In genomic region chr3:68676831-68677303, GRCm38 (mm10) we compare ENCODE assay signal across 8 mouse cellular contexts. TPM values are rescaled to one million over a fixed set of nuclear protein-coding genes. Genes with fewer than 3 reads are reported as not detected.
DNase-seq lines count a peak whose midpoint lies in the region; ATAC-seq and TF ChIP-seq lines count a peak whose summit lies in the region.

No protein-coding gene starts in this region.

- DNase-seq in urinary bladder, postnatal 14 days (ENCODE audit: low spot score), result peak; percentile 47
- no peak for DNase-seq in urinary bladder, adult 2 months (ENCODE audit: low spot score)
- DNase-seq in left cerebral cortex, adult 18-20 months (ENCODE audit: low spot score in 2 of 2), result peak; percentile 72 to 85
- DNase-seq in lung, postnatal 25 days (ENCODE audit: low spot score), result peak; percentile 74
- DNase-seq in spleen, postnatal 14 days (ENCODE audit: low spot score in 2 of 2), result peak; percentile 19 to 43

- H3K9ac ChIP-seq in heart, embryonic 13.5 days, result peak overlapping the region; percentile 73

- TF ChIP-seq CTCF in cortical plate, adult 2 months (IDR thresholded peaks at IDR 0.05; ENCODE audit: extremely low read depth, insufficient read depth, low read length), result no peak

- H3K4me2 ChIP-seq in heart, embryonic 13.5 days, result peak overlapping the region; percentile 78

- no peaks in the 10 kb centered on the region for H3K27me3 ChIP-seq in heart, embryonic 13.5 days (replicated peaks)

- H3K9me3 ChIP-seq in heart, embryonic 13.5 days, result peaks cover 5% of the 10 kb centered on the region; the same call in 1 of the 2 replicates

- TF ChIP-seq POLR2A in cortical plate, adult 2 months (IDR thresholded peaks at IDR 0.05; ENCODE audit: extremely low read depth, insufficient read depth, low read length), result no peak

- peak overlapping the region; percentile 18 for H3K27ac ChIP-seq in cortical plate, adult 2 months (ENCODE audit: insufficient read depth, low read length)
- H3K27ac ChIP-seq in heart, embryonic 13.5 days (replicated peaks), result peak overlapping the region; percentile 66

- no peak for ATAC-seq in heart, embryonic 13.5 days (ENCODE audit: extremely low read depth, insufficient number of reproducible peaks, low FRiP score, low TSS enrichment)
- ATAC-seq in cerebellum, adult (ENCODE audit: insufficient number of reproducible peaks, low FRiP score, low TSS enrichment), result no peak

- WGBS in heart, embryonic 13.5 days, result 8% methylated on average over 17 of the region's 17 CpGs

- 0 out of 2 replicates have a peak overlapping the region, but pooled peaks have one; percentile 1 for H3K4me3 ChIP-seq in cortical plate, adult 2 months (ENCODE audit: insufficient read depth, low read length)
- peak overlapping the region; percentile 48 for H3K4me3 ChIP-seq in heart, embryonic 13.5 days

- peaks cover 5% of the 10 kb centered on the region for H3K4me1 ChIP-seq in cortical plate, adult 2 months (ENCODE audit: control insufficient read depth, insufficient read depth, low read length)
- H3K4me1 ChIP-seq in heart, embryonic 13.5 days, result peaks cover 16% of the 10 kb centered on the region

- H3K36me3 ChIP-seq in heart, embryonic 13.5 days, result no peaks in the 10 kb centered on the region

RNA-seq across cellular contexts. Expression of gene Il12a, which starts 13.6 kb away (rescaled TPM):
- 0.18 and 0.21 TPM in 2 replicates for polyA plus RNA-seq in urinary bladder, adult 2 months (2012; rRNA removed)
- 6.7 and 7.0 TPM in 2 replicates for polyA plus RNA-seq in cortical plate, adult 2 months (2012; rRNA removed)
- polyA plus RNA-seq in heart, embryonic 13.5 days (2015; fragmentation: Nextera tagmentation; extraction: Ambion mirVana), result 0.15 TPM in 1 of 2 replicates, not detected in the other
- total RNA-seq in left cerebral cortex, adult 18-20 months (2021), result 1 to 10 TPM; 4.6 to 4.7 TPM
